Mouse (Mus musculus) stomach, embryonic 14.5 days (tissue): ENCODE results near the gene Pex16. TPM values are rescaled to one million over a fixed set of nuclear protein-coding genes. Genes with fewer than 3 reads are reported as not detected.
"Not testable (repeated sequence)": the region's sequence is repeated elsewhere in the genome, so short reads cannot be mapped to it uniquely, and the experiment has no call there.

Experiments used
- ATAC-seq: fragments of 200-750 bp; cut with Nextera tagmentation; 2 replicates; pipeline ENCODE4 v1.8.0; 2017; ENCODE audit warnings: low read depth, moderate TSS enrichment; ENCODE audit not compliant: insufficient number of reproducible peaks, insufficient read depth, low FRiP score
- H3K27ac ChIP-seq: fragments of 300-500 bp; sonication (generic); 2 replicates; pipeline ENCODE4 v1.5.1; 2014; ENCODE audit warnings: mild to moderate bottlenecking, low read length, moderate library complexity, mixed read lengths
- H3K27me3 ChIP-seq: fragments of 300-500 bp; sonication (generic); 2 replicates; pipeline ENCODE4 v1.6.1; 2014; ENCODE audit warnings: low read length, control low read depth, mixed read lengths; ENCODE audit not compliant: control insufficient read depth, insufficient read depth
- H3K36me3 ChIP-seq: fragments of 300-500 bp; sonication (generic); 2 replicates; pipeline ENCODE4 v1.6.1; 2014; ENCODE audit warnings: mild to moderate bottlenecking, control low read depth, low read length, moderate library complexity, mixed read lengths; ENCODE audit not compliant: control insufficient read depth, insufficient read depth
- H3K4me1 ChIP-seq: fragments of 300-500 bp; sonication (generic); 2 replicates; pipeline ENCODE4 v1.6.1; 2014; ENCODE audit warnings: low read length, control low read depth, mixed read lengths; ENCODE audit not compliant: control insufficient read depth, insufficient read depth
- H3K4me2 ChIP-seq: fragments of 300-500 bp; sonication (generic); replicated peaks from 2 replicates; pipeline ENCODE4 v1.6.1; 2014; ENCODE audit warnings: low read depth, low read length, control low read depth
- H3K4me3 ChIP-seq: fragments of 300-500 bp; sonication (generic); 2 replicates; pipeline ENCODE4 v1.5.1; 2014; ENCODE audit warnings: low read depth, low read length, control low read depth
- H3K9ac ChIP-seq: fragments of 300-500 bp; sonication (generic); replicated peaks from 2 replicates; pipeline ENCODE4 v1.6.1; 2014; ENCODE audit warnings: low read depth, mild to moderate bottlenecking, control low read depth, low read length, moderate library complexity, mixed read lengths
- H3K9me3 ChIP-seq: fragments of 300-500 bp; sonication (generic); 2 replicates; pipeline ENCODE4 v1.6.1; 2016; ENCODE audit warnings: low read depth, low read length, control low read depth; ENCODE audit not compliant: control insufficient read depth
- WGBS: fragments of 180-500 bp; shearing (Covaris S2); extraction: QIAGEN DNeasy Blood & Tissue Kit; methylation state at CpG from one replicate; pipeline ENCODE4 v1.1.7; 2014; 5-methylcytosine and 5-hydroxymethylcytosine counted together
- polyA plus RNA-seq: library from polyadenylated mRNA; unstranded; fragments of >200 nt; fragmentation: Nextera tagmentation; extraction: Ambion mirVana; gene quantifications from 2 replicates; pipeline ENCODE4 v1.2.1, GENCODE M21; 2014

The Pex16 gene
- polyA plus RNA-seq, 1 experiment from 2014 or later: 23.2 TPM

GRCm38 (mm10) chr2:92397436-92397835, 23.0 kb downstream of the Pex16 start:
- Histone ChIP-seq H3K9ac (no peak overlapping the region), H3K27me3 (no peaks in the 10 kb centered on the region), H3K4me1 (peaks cover 2% of the 10 kb centered on the region; the same call in 1 of the 2 replicates), H3K9me3 (no peaks in the 10 kb centered on the region), H3K4me2 (no peak overlapping the region), H3K36me3 (no peaks in the 10 kb centered on the region), H3K27ac (no peak overlapping the region), H3K4me3 (no peak overlapping the region)
- ATAC-seq: no peak
- 68% methylated on average over 1 of the region's 1 CpGs for WGBS

GRCm38 (mm10) chr2:92399877-92400276, 25.4 kb downstream of the Pex16 start:
- not testable (repeated sequence) for H3K9me3 ChIP-seq, H3K9ac ChIP-seq, H3K4me1 ChIP-seq, H3K4me2 ChIP-seq, ATAC-seq, H3K4me3 ChIP-seq, H3K27me3 ChIP-seq, H3K27ac ChIP-seq, H3K36me3 ChIP-seq
- WGBS: 76% methylated on average over 4 of the region's 4 CpGs

GRCm38 (mm10) chr2:92400682-92401081, 26.2 kb downstream of the Pex16 start:
- peak; percentile 3; the same call in 1 of the 2 replicates for ATAC-seq
- Histone ChIP-seq H3K4me2 (peak overlapping the region; percentile 85), H3K27me3 (no peaks in the 10 kb centered on the region), H3K4me1 (no peaks in the 10 kb centered on the region), H3K9me3 (no peaks in the 10 kb centered on the region), H3K27ac (no peak overlapping the region), H3K4me3 (peak overlapping the region; percentile 50), H3K36me3 (peaks cover 8% of the 10 kb centered on the region), H3K9ac (peak overlapping the region; percentile 36; the same call in 1 of the 2 replicates)
- 5% methylated on average over 19 of the region's 22 CpGs for WGBS

GRCm38 (mm10) chr2:92401091-92401561, 26.6 kb downstream of the Pex16 start, which contains the start of gene Mapk8ip1:
Mapk8ip1 (minus strand) TSS chr2:92401263.
- 2% methylated on average over 13 of the region's 59 CpGs for WGBS
- Histone ChIP-seq H3K27ac (no peak within 1 kb of the TSS), H3K4me3 (peak within 1 kb of the TSS; percentile 50), H3K36me3 (peaks cover 8% of the 10 kb centered on the region), H3K4me2 (peak within 1 kb of the TSS; percentile 85), H3K27me3 (no peaks in the 10 kb centered on the region), H3K4me1 (no peaks in the 10 kb centered on the region), H3K9me3 (no peaks in the 10 kb centered on the region), H3K9ac (peak within 1 kb of the TSS; percentile 36; the same call in 1 of the 2 replicates)
- ATAC-seq: peak; percentile 81

- no peaks in the 10 kb centered on the region for H3K27me3 ChIP-seq
- 81% methylated on average over 4 of the region's 4 CpGs for WGBS
- H3K4me3 ChIP-seq: no peak overlapping the region
- ATAC-seq: no peak
- no peaks in the 10 kb centered on the region for H3K9me3 ChIP-seq
- no peak overlapping the region for H3K4me2 ChIP-seq
- peaks cover 16% of the 10 kb centered on the region for H3K36me3 ChIP-seq
- no peaks in the 10 kb centered on the region for H3K4me1 ChIP-seq
- no peak overlapping the region for H3K27ac ChIP-seq
- no peak overlapping the region for H3K9ac ChIP-seq
Observed at GRCm38 (mm10) chr2:92402591-92403326, 28.3 kb downstream of the Pex16 start.

DNA sequence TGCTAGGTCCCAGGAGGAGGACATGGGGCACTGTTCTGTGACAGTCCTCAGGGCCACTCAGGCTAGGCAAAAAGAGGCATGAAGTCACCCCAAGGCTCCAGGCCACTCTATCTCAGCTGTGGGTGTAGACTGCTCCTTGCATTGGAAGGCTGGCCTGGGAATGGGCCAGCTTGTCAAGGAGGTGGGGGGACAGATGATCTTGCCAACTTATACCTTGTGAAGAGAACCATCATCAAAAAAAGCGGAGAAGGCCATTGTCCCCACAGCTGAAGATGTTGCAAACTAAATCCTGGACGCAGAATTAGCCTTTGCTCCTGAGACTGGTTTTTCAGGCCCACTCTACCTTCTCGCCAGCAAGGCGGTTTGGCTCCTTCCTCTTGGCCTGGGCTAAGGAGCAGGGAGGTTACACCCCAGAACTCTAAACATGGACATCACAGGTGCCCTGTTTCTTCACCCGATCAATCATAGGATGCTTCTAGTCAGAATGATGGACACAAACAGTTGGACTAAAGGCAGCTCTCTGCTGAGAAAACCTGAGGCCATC, 29.4 kb downstream of the Pex16 start:
- no peak for ATAC-seq
- no peaks in the 10 kb centered on the region for H3K27me3 ChIP-seq
- WGBS: 95% methylated on average over 5 of the region's 5 CpGs

DNA sequence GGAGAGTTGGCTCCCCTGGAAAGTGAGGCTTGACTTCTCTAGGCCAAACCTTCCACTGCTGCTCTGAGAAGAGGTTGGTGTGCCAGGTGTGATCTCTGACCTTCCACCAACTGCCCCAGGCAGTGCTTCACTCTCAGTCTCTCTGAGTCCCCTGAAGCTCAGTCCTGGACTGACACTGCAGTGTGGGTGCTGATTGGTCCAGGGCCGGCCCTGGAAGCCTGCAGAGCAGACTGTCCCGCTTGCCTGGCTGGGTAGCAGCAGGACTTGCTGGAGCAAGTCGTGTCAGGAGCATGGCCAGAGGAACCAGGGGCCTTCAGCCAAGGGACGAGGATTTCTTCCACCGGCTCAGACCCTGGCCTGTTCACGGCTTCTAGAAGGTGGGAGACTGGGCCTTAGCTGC, 30.3 kb downstream of the Pex16 start:
- no peak overlapping the region for H3K4me2 ChIP-seq
- no peak overlapping the region for H3K9ac ChIP-seq
- WGBS: 82% methylated on average over 6 of the region's 6 CpGs

More for the DNA sequence above, 29.4 kb downstream of the Pex16 start:
- H3K9ac ChIP-seq: no peak overlapping the region
- H3K4me1 ChIP-seq: no peaks in the 10 kb centered on the region
- no peak overlapping the region for H3K27ac ChIP-seq
- H3K4me2 ChIP-seq: no peak overlapping the region
- H3K36me3 ChIP-seq: peaks cover 27% of the 10 kb centered on the region
- H3K9me3 ChIP-seq: no peaks in the 10 kb centered on the region
- no peak overlapping the region for H3K4me3 ChIP-seq

DNA sequence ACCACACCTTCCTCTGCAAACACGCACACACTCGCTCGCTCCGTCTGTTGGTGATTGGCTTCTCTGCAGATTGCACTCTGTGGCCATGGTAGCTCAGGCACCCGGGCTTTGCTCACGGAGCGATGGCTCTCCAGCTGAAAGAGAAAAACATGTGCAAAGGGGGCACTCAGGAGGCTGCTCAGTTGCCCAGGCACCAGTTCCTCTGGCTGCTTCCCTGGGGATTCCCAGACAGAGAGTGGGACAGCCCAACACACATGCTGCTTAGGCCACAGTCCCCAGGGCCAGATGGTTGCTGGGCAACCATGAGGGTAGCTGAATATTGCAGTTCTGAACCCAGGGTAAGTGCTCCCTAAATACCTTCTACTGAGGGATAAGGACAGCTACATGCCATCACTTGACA, 31.2 kb downstream of the Pex16 start:
- Histone ChIP-seq H3K27ac (no peak overlapping the region), H3K9ac (no peak overlapping the region), H3K36me3 (peaks cover 43% of the 10 kb centered on the region), H3K9me3 (no peaks in the 10 kb centered on the region), H3K27me3 (no peaks in the 10 kb centered on the region), H3K4me1 (no peaks in the 10 kb centered on the region), H3K4me3 (no peak overlapping the region), H3K4me2 (no peak overlapping the region)
- 89% methylated on average over 7 of the region's 7 CpGs for WGBS
- no peak for ATAC-seq

More for the DNA sequence above, 30.3 kb downstream of the Pex16 start:
- Histone ChIP-seq H3K36me3 (peaks cover 35% of the 10 kb centered on the region), H3K4me1 (no peaks in the 10 kb centered on the region), H3K9me3 (no peaks in the 10 kb centered on the region), H3K27ac (no peak overlapping the region), H3K4me3 (no peak overlapping the region), H3K27me3 (no peaks in the 10 kb centered on the region)
- no peak for ATAC-seq
